In the genomic region with DNA sequence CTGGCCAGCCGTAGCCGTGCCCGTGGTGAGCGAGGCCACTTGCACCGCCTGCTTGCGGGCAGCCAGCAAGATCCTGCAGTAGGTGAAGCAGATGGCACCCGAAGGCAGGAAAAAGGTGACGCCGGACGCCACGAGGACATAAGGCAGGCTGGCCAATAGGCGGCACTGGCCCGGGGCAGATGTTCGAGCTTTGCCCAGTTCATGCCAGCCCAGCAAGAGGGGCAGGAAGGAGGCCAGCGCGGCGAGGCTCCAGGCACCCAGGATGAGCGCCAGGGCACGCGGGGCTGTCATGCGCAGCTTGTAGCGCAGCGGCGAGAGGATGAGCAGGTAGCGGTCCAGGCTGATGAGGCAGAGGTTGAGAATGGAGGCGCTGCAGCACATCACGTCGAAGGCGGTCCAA, we compare ENCODE assay signal across 11 mouse cellular contexts. TPM values are rescaled to one million over a fixed set of nuclear protein-coding genes. Genes with fewer than 3 reads are reported as not detected.
DNase-seq lines count a peak whose midpoint lies in the region; ATAC-seq and TF ChIP-seq lines count a peak whose summit lies in the region.
"Had no signal": no experiment of that assay in that cellular context is flagged by ENCODE, and none has a peak within 500 bp of the region (broad histone marks: within the 10 kb centered on the region; RNA-seq: fewer than 3 reads in every experiment).

No protein-coding gene starts in this region.

- no peaks in the 10 kb centered on the region for H3K36me3 ChIP-seq in lung, embryonic 16.5 days (ENCODE audit: control insufficient read depth, insufficient read depth, low read length)
- no peaks in the 10 kb centered on the region for H3K36me3 ChIP-seq in hindbrain, embryonic 15.5 days
- H3K36me3 ChIP-seq in small intestine, adult 2 months (ENCODE audit: control insufficient read depth, insufficient read depth, low read length), result no peaks in the 10 kb centered on the region

- H3K27ac ChIP-seq in lung, embryonic 16.5 days (ENCODE audit: low read length), result no peak overlapping the region
- H3K27ac ChIP-seq in hindbrain, embryonic 15.5 days (replicated peaks), result no peak overlapping the region
- H3K27ac ChIP-seq in small intestine, adult 2 months (ENCODE audit: insufficient read depth, low read depth, low read length), result no peak overlapping the region
- H3K27ac ChIP-seq: macrophage had no signal

- H3K9me3 ChIP-seq in lung, embryonic 16.5 days (ENCODE audit: control insufficient read depth, low read length), result no peaks in the 10 kb centered on the region
- H3K9me3 ChIP-seq in hindbrain, embryonic 15.5 days, result no peaks in the 10 kb centered on the region

- H3K27me3 ChIP-seq in lung, embryonic 16.5 days (ENCODE audit: control insufficient read depth, insufficient read depth, low read depth, low read length), result peaks cover 43% of the 10 kb centered on the region
- H3K27me3 ChIP-seq in hindbrain, embryonic 15.5 days, result peaks cover 55% of the 10 kb centered on the region
- H3K27me3 ChIP-seq in small intestine, adult 2 months (ENCODE audit: control insufficient read depth, insufficient read depth, low read length), result peaks cover 23% of the 10 kb centered on the region

- H3K4me1 ChIP-seq in lung, embryonic 16.5 days (replicated peaks; ENCODE audit: control insufficient read depth, insufficient read depth, low read length), result peaks cover 11% of the 10 kb centered on the region
- H3K4me1 ChIP-seq in hindbrain, embryonic 15.5 days (replicated peaks), result peaks cover 21% of the 10 kb centered on the region
- H3K4me1 ChIP-seq in small intestine, adult 2 months (ENCODE audit: control insufficient read depth, insufficient read depth, insufficient read length, low read length), result peaks cover 11% of the 10 kb centered on the region

- ATAC-seq in lung, embryonic 16.5 days (ENCODE audit: low read depth), result no peak
- no peak for ATAC-seq in hindbrain, embryonic 15.5 days (ENCODE audit: low FRiP score, low read depth)
- ATAC-seq: activated CD4-positive, CD25-positive, alpha-beta regulatory T cell, adult 4 months had no signal

- no peak for TF ChIP-seq CTCF in small intestine, adult 2 months (IDR thresholded peaks at IDR 0.05; ENCODE audit: extremely low read depth, insufficient read length, insufficient replicate concordance, low read depth, low read length)

- H3K9ac ChIP-seq in lung, embryonic 16.5 days (ENCODE audit: low read length), result no peak overlapping the region
- H3K9ac ChIP-seq in hindbrain, embryonic 15.5 days, result no peak overlapping the region

- no peak for TF ChIP-seq POLR2A in small intestine, adult 2 months (IDR thresholded peaks at IDR 0.05; ENCODE audit: low read depth, low read length)

- DNase-seq in cerebellum, postnatal 14 days, result peak; percentile 54 to 57
- DNase-seq in cerebellum, adult 11-12 months, result no peak
- DNase-seq in lung, postnatal 10 days, result no peak
- DNase-seq in spleen, postnatal 4 days (ENCODE audit: low spot score in 2 of 2), result no peak
- no peak for DNase-seq in thymus, postnatal 4 days
- DNase-seq: right cerebral cortex, postnatal 14 days had no signal

- H3K4me2 ChIP-seq in lung, embryonic 16.5 days (ENCODE audit: low read depth, low read length), result peak overlapping the region; percentile 86; the same call in 1 of the 2 replicates
- H3K4me2 ChIP-seq in hindbrain, embryonic 15.5 days, result peak overlapping the region; percentile 95

- H3K4me3 ChIP-seq in lung, embryonic 16.5 days (ENCODE audit: low read length), result no peak overlapping the region
- peak overlapping the region; percentile 64 for H3K4me3 ChIP-seq in hindbrain, embryonic 15.5 days
- H3K4me3 ChIP-seq in small intestine, adult 2 months (ENCODE audit: low read depth, low read length), result peak overlapping the region; percentile 61; the same call in 1 of the 2 replicates

- WGBS in lung, embryonic 16.5 days, result 22% methylated on average over 29 of the region's 29 CpGs
- 19% methylated on average over 29 of the region's 29 CpGs for WGBS in hindbrain, embryonic 15.5 days
- 30% methylated on average over 29 of the region's 29 CpGs for WGBS in small intestine, adult 2 months

RNA-seq across cellular contexts. Expression of gene Htr6, which starts 1.3 kb away (rescaled TPM):
- not detected in 2 replicates for polyA plus RNA-seq in lung, embryonic 16.5 days (2015; fragmentation: Nextera tagmentation; extraction: Ambion mirVana)
- 0.43 and 0.83 TPM in 2 replicates for polyA plus RNA-seq in hindbrain, embryonic 15.5 days (2015; fragmentation: Nextera tagmentation; extraction: Ambion mirVana)
- 0.76 and 1.8 TPM in 2 replicates for polyA plus RNA-seq in small intestine, adult 2 months (2012; rRNA removed)
- polyA plus RNA-seq: activated CD4-positive, CD25-positive, alpha-beta regulatory T cell, adult 4 months; macrophage had no signal

RNA-seq across cellular contexts. Expression of gene Nbl1, which starts 18.7 kb away (rescaled TPM):
- polyA plus RNA-seq in lung, embryonic 16.5 days (2015; fragmentation: Nextera tagmentation; extraction: Ambion mirVana), result 57.4 and 70.9 TPM in 2 replicates
- 53.9 and 55.2 TPM in 2 replicates for polyA plus RNA-seq in hindbrain, embryonic 15.5 days (2015; fragmentation: Nextera tagmentation; extraction: Ambion mirVana)
- 72.9 and 160 TPM in 2 replicates for polyA plus RNA-seq in small intestine, adult 2 months (2012; rRNA removed)

RNA-seq across cellular contexts. Expression of gene Minos1, which starts 56.9 kb away (rescaled TPM):
- polyA plus RNA-seq in lung, embryonic 16.5 days (2015; fragmentation: Nextera tagmentation; extraction: Ambion mirVana), result 548 and 571 TPM in 2 replicates
- polyA plus RNA-seq in hindbrain, embryonic 15.5 days (2015; fragmentation: Nextera tagmentation; extraction: Ambion mirVana), result 351 and 416 TPM in 2 replicates
- polyA plus RNA-seq in small intestine, adult 2 months (2012; rRNA removed), result 15.4 and 29.4 TPM in 2 replicates

Comparison
In these comparisons a context has a peak if more than half of its experiments do, and no peak if none do; other contexts are left out.
1. DNase-seq: peak in cerebellum, postnatal 14 days (2 of 2); none in cerebellum, adult 11-12 months (single experiment), lung, postnatal 10 days (single experiment), spleen, postnatal 4 days (0 of 2) and thymus, postnatal 4 days (single experiment).
2. RNA of gene Minos1, which starts 56.9 kb away (polyA plus RNA-seq): 548 to 571 TPM in lung, embryonic 16.5 days and 351 to 416 TPM in hindbrain, embryonic 15.5 days; 15.4 to 29.4 TPM in small intestine, adult 2 months; every median in the first group is over 10 times any median in the second.